Mouse (Mus musculus) midbrain, embryonic 13.5 days (tissue): ENCODE measurements around the gene Ntmt1. TPM values are rescaled to one million over a fixed set of nuclear protein-coding genes. Genes with fewer than 3 reads are reported as not detected.

ENCODE experiments used
- ATAC-seq: fragments of 200-750 bp; cut with Nextera tagmentation; 2 replicates; pipeline ENCODE4 v1.8.0; 2017; ENCODE audit warnings: mild to moderate bottlenecking, moderate TSS enrichment, moderate library complexity
- H3K27ac ChIP-seq: fragments of 300-500 bp; sonication (generic); 2 replicates; pipeline ENCODE4 v1.5.1; 2015; ENCODE audit warnings: inconsistent platforms, mild to moderate bottlenecking, moderate library complexity
- H3K27me3 ChIP-seq: fragments of 300-500 bp; sonication (generic); 2 replicates; pipeline ENCODE4 v1.6.1; 2015; ENCODE audit warnings: mild to moderate bottlenecking, inconsistent platforms
- H3K36me3 ChIP-seq: fragments of 300-500 bp; sonication (generic); 2 replicates; pipeline ENCODE4 v1.6.1; 2015; ENCODE audit warnings: mild to moderate bottlenecking, inconsistent platforms
- H3K4me1 ChIP-seq: fragments of 300-500 bp; sonication (generic); replicated peaks from 2 replicates; pipeline ENCODE4 v1.6.1; 2015; ENCODE audit warnings: inconsistent platforms
- H3K4me2 ChIP-seq: fragments of 300-500 bp; sonication (generic); replicated peaks from 2 replicates; pipeline ENCODE4 v1.6.1; 2015; ENCODE audit warnings: moderate library complexity, mild to moderate bottlenecking, inconsistent platforms
- H3K4me3 ChIP-seq: fragments of 300-500 bp; sonication (generic); replicated peaks from 2 replicates; pipeline ENCODE4 v1.5.1; 2015; ENCODE audit warnings: mild to moderate bottlenecking, inconsistent platforms
- H3K9ac ChIP-seq: fragments of 300-500 bp; sonication (generic); replicated peaks from 2 replicates; pipeline ENCODE4 v1.6.1; 2015; ENCODE audit warnings: mild to moderate bottlenecking, inconsistent platforms
- H3K9me3 ChIP-seq: fragments of 300-500 bp; sonication (generic); 2 replicates; pipeline ENCODE4 v1.6.1; 2016; ENCODE audit warnings: mild to moderate bottlenecking, inconsistent platforms
- WGBS: fragments of 180-500 bp; shearing (Covaris S2); methylation state at CpG from one replicate; pipeline ENCODE4 v1.1.7; 2015; 5-methylcytosine and 5-hydroxymethylcytosine counted together
- polyA plus RNA-seq: library from polyadenylated mRNA; unstranded; fragments of >200 nt; fragmentation: Nextera tagmentation; extraction: Ambion mirVana; gene quantifications from 2 replicates; pipeline ENCODE4 v1.2.1, GENCODE M21; 2015

Ntmt1 gene
- polyA plus RNA-seq, result 121 and 123 TPM in 2 replicates

DNA sequence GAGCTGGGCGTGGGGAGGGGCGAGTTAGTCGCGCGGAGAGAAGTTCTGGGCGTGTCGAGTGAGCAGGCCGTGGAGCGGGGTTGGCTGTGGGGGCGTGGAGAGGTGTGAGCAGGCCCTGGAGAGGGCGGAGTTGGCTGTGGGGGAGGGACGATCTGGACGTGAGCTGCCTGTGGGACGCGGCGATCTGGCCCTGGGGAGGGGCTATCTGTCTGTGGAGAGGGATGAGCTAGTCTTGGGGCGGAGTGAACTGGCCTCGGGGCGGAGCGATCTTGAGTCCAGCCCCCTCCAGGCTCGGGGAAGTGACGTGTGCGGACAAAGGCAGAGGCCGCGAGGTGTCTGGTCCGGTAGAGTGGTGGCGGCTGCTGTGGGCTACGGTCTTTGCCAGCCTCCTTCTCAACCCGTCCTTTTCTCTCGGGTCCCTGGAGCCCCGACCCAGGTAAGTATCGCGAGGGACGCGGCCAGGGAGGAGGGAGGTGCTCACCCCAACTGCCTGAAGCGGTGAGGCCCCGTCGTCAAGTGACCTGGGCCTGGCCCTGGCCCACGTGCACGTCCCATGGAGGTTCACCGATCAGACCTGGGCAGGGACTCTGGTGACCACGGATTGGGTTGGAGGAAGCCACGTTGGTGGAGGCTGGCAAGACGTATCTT lies at the start of gene Ntmt1:
Ntmt1 (plus strand) TSS at position 179 of the 648 bp plus-strand sequence.
- Histone ChIP-seq H3K27me3 (peaks cover 8% of the 10 kb centered on the region), H3K27ac (peak within 1 kb of the TSS; percentile 82), H3K4me1 (peaks cover 31% of the 10 kb centered on the region), H3K9me3 (no peaks in the 10 kb centered on the region), H3K36me3 (peaks cover 11% of the 10 kb centered on the region), H3K4me2 (peak within 1 kb of the TSS; percentile 92), H3K9ac (peak within 1 kb of the TSS; percentile 96), H3K4me3 (peak within 1 kb of the TSS; percentile 85)
- ATAC-seq, result peak; percentile 97
- WGBS, result under 1% methylated on average over 41 of the region's 44 CpGs

DNA sequence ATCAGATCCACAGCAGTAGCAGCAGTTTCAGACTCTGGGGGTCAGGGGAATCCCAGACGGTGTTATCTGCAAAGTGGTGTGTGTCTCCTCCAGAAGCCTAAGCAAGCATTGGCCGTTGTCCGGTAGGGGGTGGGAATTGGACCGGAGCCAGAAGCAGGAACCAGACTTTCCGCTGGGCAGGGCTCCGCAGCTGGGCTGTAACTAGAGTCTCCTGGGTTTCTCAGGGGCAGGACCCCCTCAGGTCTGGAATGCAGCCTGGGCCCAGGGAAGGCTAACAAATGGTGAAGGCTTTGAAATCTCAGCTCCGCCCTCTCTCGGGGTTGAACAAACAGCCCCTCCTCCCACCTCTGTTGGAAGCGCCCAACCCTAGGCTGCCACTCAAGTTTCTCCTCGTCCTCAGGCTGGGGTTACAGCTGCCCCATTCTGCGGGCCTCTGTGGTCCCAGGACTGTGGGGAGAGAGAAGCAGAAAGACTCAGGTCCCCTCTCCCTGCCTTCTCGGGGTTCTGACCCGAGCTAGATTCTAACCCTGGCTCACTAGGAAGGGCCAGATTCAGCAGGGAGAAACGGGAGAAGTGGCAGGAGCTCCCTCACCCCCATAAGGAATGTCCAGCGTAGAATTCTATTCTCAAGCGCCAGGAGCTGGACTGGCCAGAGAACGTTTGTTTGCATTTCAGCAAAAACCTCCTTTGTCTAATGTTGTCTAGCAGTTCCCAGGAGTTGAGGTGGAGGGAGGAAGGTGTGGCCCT lies 49.1 kb upstream of the Ntmt1 start:
- peak; percentile 88 for ATAC-seq
- H3K9me3 ChIP-seq, result peaks cover 13% of the 10 kb centered on the region
- no peaks in the 10 kb centered on the region for H3K27me3 ChIP-seq
- peak overlapping the region; percentile 70 for H3K27ac ChIP-seq
- H3K4me2 ChIP-seq, result no peak overlapping the region
- no peak overlapping the region for H3K9ac ChIP-seq
- WGBS, result 2% methylated on average over 17 of the region's 17 CpGs
- H3K36me3 ChIP-seq, result no peaks in the 10 kb centered on the region
- H3K4me1 ChIP-seq, result peaks cover 33% of the 10 kb centered on the region
- no peak overlapping the region for H3K4me3 ChIP-seq

DNA sequence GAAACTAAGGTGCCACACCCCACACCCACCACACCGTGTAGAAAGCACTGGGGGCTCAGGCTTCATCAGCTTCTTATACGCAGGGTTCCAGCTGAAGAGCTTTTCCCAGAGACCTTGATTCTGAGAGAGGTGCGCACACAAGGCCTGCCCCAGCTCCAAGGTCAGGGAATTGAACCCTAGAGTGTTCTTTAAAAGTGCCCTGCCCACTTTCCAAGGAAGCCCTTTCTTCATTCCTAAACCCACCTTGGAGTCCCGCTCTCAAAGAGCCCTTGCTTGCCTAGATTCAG lies 48.6 kb upstream of the Ntmt1 start:
- H3K27me3 ChIP-seq, result no peaks in the 10 kb centered on the region
- peak overlapping the region; percentile 70 for H3K27ac ChIP-seq
- H3K4me3 ChIP-seq, result no peak overlapping the region
- ATAC-seq, result no peak
- H3K4me1 ChIP-seq, result peaks cover 33% of the 10 kb centered on the region
- WGBS, result 37% methylated on average over 4 of the region's 4 CpGs
- H3K9me3 ChIP-seq, result peaks cover 13% of the 10 kb centered on the region
- no peak overlapping the region for H3K9ac ChIP-seq
- no peaks in the 10 kb centered on the region for H3K36me3 ChIP-seq
- H3K4me2 ChIP-seq, result no peak overlapping the region

DNA sequence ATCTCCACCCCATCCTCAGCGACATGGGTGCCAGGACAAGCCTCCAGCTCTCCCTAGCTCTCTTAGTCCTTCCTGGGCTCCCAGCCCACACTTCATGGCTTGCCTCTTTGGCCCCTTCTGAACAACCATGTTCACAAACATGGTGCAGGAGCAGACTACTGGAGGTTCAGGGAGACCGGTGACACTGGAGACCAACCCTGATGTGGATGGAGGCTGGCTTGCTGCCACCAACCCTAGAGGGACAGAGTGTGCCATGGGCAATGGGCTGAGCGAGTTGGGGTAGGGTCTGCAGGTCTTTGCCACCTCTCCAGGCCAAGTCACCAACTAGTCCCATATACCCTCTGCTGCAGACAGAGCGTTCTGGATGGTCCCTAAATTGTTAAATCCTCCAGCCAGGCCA lies 48.2 kb upstream of the Ntmt1 start:
- WGBS, result 85% methylated on average over 4 of the region's 4 CpGs
- H3K27ac ChIP-seq, result peak overlapping the region; percentile 70; the same call in 1 of the 2 replicates
- no peak for ATAC-seq

DNA sequence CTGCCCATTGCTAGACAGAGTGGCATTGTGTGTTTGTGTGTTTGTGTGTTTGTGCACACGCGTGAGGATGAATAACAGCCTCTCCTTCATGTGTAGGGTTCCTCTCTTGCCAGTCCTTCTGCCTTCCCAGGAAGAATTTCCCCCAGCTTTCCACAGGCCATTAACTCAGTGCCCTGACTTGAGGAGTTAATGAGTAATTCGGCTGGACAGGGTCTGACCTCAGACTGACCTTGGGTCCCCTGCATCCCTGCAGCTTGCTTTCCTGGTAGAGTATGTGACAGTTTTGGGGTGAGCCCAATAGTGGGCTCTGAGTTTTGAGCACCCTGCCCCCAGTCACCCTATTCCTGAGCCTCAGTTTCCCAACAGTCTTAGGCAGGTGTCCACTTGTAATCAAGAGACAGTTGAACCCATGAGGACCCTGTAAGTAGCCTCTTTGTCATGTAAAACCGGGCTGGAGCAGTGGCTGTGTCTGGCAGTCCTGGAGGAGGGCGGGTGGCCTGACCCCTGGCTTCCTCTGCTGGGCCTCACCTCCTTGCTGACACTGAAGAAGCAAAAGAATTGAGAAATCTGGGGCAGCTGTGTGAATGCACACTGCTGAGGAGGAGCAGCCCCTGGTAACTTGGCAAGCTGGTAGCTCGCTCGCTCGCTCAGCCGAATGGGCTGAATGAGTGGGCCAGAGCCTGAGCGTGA lies 47.6 kb upstream of the Ntmt1 start:
- no peaks in the 10 kb centered on the region for H3K36me3 ChIP-seq
- ATAC-seq, result no peak
- H3K9me3 ChIP-seq, result peaks cover 18% of the 10 kb centered on the region
- WGBS, result 32% methylated on average over 10 of the region's 10 CpGs
- H3K4me1 ChIP-seq, result peaks cover 33% of the 10 kb centered on the region
- no peaks in the 10 kb centered on the region for H3K27me3 ChIP-seq
- H3K4me2 ChIP-seq, result no peak overlapping the region
- no peak overlapping the region; the same call in 1 of the 2 replicates for H3K9ac ChIP-seq
- no peak overlapping the region for H3K4me3 ChIP-seq
- no peak overlapping the region for H3K27ac ChIP-seq

More for the DNA sequence above, 48.2 kb upstream of the Ntmt1 start:
- H3K27me3 ChIP-seq, result no peaks in the 10 kb centered on the region
- H3K4me2 ChIP-seq, result no peak overlapping the region
- H3K36me3 ChIP-seq, result no peaks in the 10 kb centered on the region
- H3K9ac ChIP-seq, result no peak overlapping the region; the same call in 1 of the 2 replicates
- H3K4me1 ChIP-seq, result peaks cover 33% of the 10 kb centered on the region
- H3K9me3 ChIP-seq, result peaks cover 13% of the 10 kb centered on the region
- no peak overlapping the region for H3K4me3 ChIP-seq

DNA sequence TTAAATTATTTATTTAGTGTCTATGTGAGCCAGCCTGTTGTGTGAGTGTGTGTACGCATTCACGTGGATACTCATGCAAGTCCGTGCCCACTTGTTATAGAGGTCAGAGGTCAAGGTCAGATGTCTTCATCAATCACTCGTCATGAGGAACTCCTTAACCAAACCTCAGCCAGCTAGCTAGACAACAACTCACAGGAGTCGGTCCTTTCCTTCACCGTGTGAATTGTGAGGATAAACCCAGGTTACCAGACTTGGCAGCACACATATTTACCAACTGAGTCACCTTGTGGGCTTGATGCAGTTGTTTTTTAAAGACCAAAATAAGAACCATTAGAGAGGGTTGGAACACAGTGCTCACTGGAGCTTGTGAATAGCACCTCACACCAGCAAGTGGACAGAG lies 46.9 kb upstream of the Ntmt1 start:
- WGBS, result 28% methylated on average over 6 of the region's 6 CpGs

DNA sequence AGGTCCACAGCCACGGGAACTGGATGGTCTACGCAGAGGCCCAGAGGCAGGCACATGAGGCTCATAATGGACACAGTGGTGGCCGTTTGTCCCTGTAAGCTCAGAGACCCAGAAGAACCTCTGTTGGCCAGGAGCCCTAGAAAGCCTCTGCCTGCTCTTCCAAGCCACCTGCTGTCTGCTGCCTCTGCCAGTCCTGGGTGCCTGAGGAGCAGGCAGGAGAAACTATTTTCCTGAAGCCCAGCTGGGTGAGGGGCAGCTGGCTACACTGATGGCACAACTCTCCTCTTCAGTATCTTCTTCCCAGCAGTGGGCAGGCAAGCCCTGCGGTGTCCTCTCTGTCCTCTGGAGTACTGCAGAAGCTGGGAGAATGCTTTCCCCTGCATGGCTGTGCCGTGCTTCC lies 41.2 kb upstream of the Ntmt1 start:
- Histone ChIP-seq H3K27me3 (no peaks in the 10 kb centered on the region), H3K36me3 (no peaks in the 10 kb centered on the region), H3K4me3 (no peak overlapping the region), H3K4me2 (no peak overlapping the region), H3K9ac (no peak overlapping the region), H3K4me1 (peaks cover 20% of the 10 kb centered on the region), H3K27ac (no peak overlapping the region), H3K9me3 (peaks cover 13% of the 10 kb centered on the region; the same call in 1 of the 2 replicates)
- 85% methylated on average over 5 of the region's 5 CpGs for WGBS
- no peak for ATAC-seq

More for the DNA sequence above, 46.9 kb upstream of the Ntmt1 start:
- Histone ChIP-seq H3K9ac (no peak overlapping the region), H3K4me3 (no peak overlapping the region), H3K4me2 (no peak overlapping the region), H3K27ac (no peak overlapping the region), H3K27me3 (no peaks in the 10 kb centered on the region), H3K9me3 (peaks cover 16% of the 10 kb centered on the region), H3K4me1 (peaks cover 33% of the 10 kb centered on the region), H3K36me3 (no peaks in the 10 kb centered on the region)
- ATAC-seq, result no peak

DNA sequence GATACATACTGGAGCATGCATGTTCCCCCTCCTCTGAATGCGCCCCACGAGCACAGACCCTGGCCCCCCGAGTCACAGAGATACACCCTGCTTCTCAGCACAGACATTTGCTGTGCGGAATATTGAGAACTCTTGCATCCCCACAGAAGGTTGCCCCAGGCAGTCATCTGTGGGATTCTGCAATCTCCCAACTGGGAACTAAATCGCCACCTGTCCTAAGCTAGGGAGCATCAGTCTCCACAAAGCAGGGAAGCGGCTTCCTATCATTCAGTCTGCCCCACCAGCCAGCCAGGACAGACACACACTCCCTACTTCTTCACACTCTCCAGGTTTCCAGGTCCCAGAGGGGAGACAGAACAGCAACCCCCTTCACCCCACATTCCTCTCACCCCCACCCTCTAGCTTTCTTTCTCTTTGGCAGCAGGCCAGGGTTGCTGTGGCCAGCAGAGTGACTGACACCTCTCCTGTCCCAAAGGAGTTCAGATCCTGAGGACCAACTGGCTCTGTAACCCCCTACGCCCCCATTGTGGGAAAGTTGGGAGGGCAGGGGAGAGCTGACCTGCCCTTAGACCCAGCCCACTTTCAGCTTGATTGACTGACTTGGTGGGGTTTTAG lies 39.9 kb upstream of the Ntmt1 start:
- H3K36me3 ChIP-seq, result no peaks in the 10 kb centered on the region
- H3K9me3 ChIP-seq, result 0 out of 2 replicates have a peak, but pooled peaks cover 8% of the 10 kb centered on the region
- no peak overlapping the region for H3K9ac ChIP-seq
- WGBS, result 76% methylated on average over 7 of the region's 7 CpGs
- H3K4me1 ChIP-seq, result peaks cover 33% of the 10 kb centered on the region
- 0 out of 2 replicates have a peak overlapping the region, but pooled peaks have one; percentile 30 for H3K27ac ChIP-seq
- no peak overlapping the region for H3K4me2 ChIP-seq
- ATAC-seq, result no peak
- H3K4me3 ChIP-seq, result no peak overlapping the region
- H3K27me3 ChIP-seq, result no peaks in the 10 kb centered on the region

DNA sequence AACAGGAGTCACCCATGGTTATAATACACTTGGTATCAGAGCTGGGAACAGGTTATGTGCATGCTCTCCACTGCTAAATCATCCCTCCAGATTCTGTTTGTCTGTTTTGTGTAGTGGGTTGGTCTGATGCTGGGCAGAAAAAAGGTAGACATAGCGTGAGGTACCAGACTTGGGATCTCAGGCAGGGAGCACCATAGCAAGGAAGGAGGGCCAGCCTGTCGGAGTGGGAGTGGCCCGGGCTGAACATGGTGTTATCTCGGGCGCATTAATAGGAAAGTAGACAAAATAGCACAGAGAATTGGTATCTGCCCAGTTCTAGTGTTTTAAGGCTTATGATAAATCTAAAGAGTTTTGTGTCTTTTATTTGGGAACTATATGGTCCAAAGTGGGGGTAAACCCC lies 39.1 kb upstream of the Ntmt1 start:
- no peak overlapping the region for H3K4me2 ChIP-seq
- H3K27ac ChIP-seq, result no peak overlapping the region
- no peaks in the 10 kb centered on the region for H3K36me3 ChIP-seq
- H3K27me3 ChIP-seq, result no peaks in the 10 kb centered on the region
- H3K9me3 ChIP-seq, result 0 out of 2 replicates have a peak, but pooled peaks cover 6% of the 10 kb centered on the region
- no peak for ATAC-seq
- no peak overlapping the region for H3K9ac ChIP-seq
- H3K4me1 ChIP-seq, result peaks cover 37% of the 10 kb centered on the region
- WGBS, result 84% methylated on average over 5 of the region's 5 CpGs
- H3K4me3 ChIP-seq, result no peak overlapping the region

DNA sequence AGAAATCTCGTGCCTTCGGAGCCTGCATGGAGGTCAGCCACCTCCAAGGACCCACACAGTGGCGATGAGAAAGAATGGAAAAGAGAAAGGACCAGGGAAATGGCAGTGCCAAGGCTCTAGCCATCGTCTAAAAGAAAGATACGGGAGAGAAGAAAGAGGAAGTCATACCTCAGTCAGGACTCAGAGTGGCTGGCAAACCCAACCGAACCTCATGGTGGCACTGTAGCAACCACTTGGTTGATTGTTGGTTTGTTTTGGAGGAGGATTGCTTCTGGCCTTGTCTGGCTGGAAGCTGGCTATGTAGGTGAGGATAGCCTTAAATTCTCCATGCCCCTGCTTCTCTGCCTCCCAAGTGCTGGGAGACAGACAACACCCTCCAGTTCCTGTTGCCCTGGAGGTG lies 38.4 kb upstream of the Ntmt1 start:
- H3K4me2 ChIP-seq, result no peak overlapping the region
- 0 out of 2 replicates have a peak, but pooled peaks cover 6% of the 10 kb centered on the region for H3K9me3 ChIP-seq
- WGBS, result 60% methylated on average over 6 of the region's 6 CpGs
- no peak overlapping the region for H3K4me3 ChIP-seq
- no peaks in the 10 kb centered on the region for H3K27me3 ChIP-seq
- ATAC-seq, result no peak
- peaks cover 37% of the 10 kb centered on the region for H3K4me1 ChIP-seq
- H3K27ac ChIP-seq, result no peak overlapping the region
- H3K36me3 ChIP-seq, result no peaks in the 10 kb centered on the region
- no peak overlapping the region for H3K9ac ChIP-seq

DNA sequence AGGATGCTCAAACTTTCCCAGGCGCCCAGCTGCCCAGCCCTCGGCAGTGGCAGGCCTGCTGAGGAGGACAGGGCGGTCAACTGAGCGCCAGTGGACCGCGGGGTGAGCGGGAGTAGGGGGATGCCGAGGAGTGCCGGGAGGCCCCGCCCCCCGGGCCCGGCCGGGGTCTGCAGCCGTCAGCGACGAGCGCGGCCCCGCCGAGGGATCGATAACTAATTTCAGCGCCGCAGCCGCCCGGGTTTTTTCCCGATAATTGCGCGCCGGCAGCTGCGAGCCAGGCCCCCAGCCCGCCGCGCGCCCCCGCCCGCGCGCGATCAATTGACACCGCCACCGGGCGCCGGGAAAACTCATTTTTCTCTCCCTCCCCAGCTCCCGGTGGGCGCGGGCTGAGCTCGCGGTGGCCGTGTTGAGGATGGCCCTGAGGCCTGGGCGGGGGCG lies 36.2 kb upstream of the Ntmt1 start:
- peaks cover 37% of the 10 kb centered on the region for H3K4me1 ChIP-seq
- ATAC-seq, result peak; percentile 51
- WGBS, result 0% methylated on average over 50 of the region's 51 CpGs
- H3K36me3 ChIP-seq, result no peaks in the 10 kb centered on the region
- peak overlapping the region; percentile 71 for H3K4me2 ChIP-seq
- H3K27ac ChIP-seq, result peak overlapping the region; percentile 88
- no peaks in the 10 kb centered on the region for H3K9me3 ChIP-seq
- no peaks in the 10 kb centered on the region for H3K27me3 ChIP-seq
- peak overlapping the region; percentile 76 for H3K9ac ChIP-seq
- H3K4me3 ChIP-seq, result peak overlapping the region; percentile 41
